In genomic region chr13:59531203-59531602, GRCm38 (mm10) we compare ENCODE assay signal across 9 mouse cellular contexts. TPM values are rescaled to one million over a fixed set of nuclear protein-coding genes. Genes with fewer than 3 reads are reported as not detected.
DNase-seq lines count a peak whose midpoint lies in the region; ATAC-seq and TF ChIP-seq lines count a peak whose summit lies in the region.
"Had no signal": no experiment of that assay in that cellular context is flagged by ENCODE, and none has a peak within 500 bp of the region (broad histone marks: within the 10 kb centered on the region; RNA-seq: fewer than 3 reads in every experiment).

No protein-coding gene starts in this region.

- no peaks in the 10 kb centered on the region for H3K4me1 ChIP-seq in forebrain, postnatal 0 days (ENCODE audit: insufficient read depth)
- no peaks in the 10 kb centered on the region for H3K4me1 ChIP-seq in forebrain, embryonic 16.5 days (replicated peaks; ENCODE audit: control insufficient read depth, insufficient read depth, low read length)
- H3K4me1 ChIP-seq in liver, postnatal 0 days (ENCODE audit: insufficient read depth) = no peaks in the 10 kb centered on the region; the same call in 1 of the 2 replicates
- no peaks in the 10 kb centered on the region for H3K4me1 ChIP-seq in liver, embryonic 12.5 days

- H3K27me3 ChIP-seq in forebrain, postnatal 0 days (ENCODE audit: insufficient read depth, low read length) = no peaks in the 10 kb centered on the region
- no peaks in the 10 kb centered on the region for H3K27me3 ChIP-seq in forebrain, embryonic 16.5 days (replicated peaks; ENCODE audit: control insufficient read depth, insufficient read depth, low read length)
- H3K27me3 ChIP-seq in liver, postnatal 0 days (ENCODE audit: insufficient read depth, low read length) = no peaks in the 10 kb centered on the region
- H3K27me3 ChIP-seq in liver, embryonic 12.5 days (replicated peaks) = no peaks in the 10 kb centered on the region

- peaks cover 37% of the 10 kb centered on the region for H3K36me3 ChIP-seq in forebrain, postnatal 0 days (ENCODE audit: insufficient read depth)
- 0 out of 2 replicates have a peak, but pooled peaks cover 5% of the 10 kb centered on the region for H3K36me3 ChIP-seq in forebrain, embryonic 16.5 days (ENCODE audit: control insufficient read depth, insufficient read depth)
- peaks cover 30% of the 10 kb centered on the region for H3K36me3 ChIP-seq in liver, postnatal 0 days (replicated peaks; ENCODE audit: insufficient read depth, low read length)
- peaks cover 70% of the 10 kb centered on the region for H3K36me3 ChIP-seq in liver, embryonic 12.5 days

- no peak for ATAC-seq in forebrain, postnatal 0 days
- ATAC-seq in forebrain, embryonic 16.5 days = no peak
- ATAC-seq in liver, postnatal 0 days = no peak
- ATAC-seq in liver, embryonic 12.5 days = no peak
- peak; percentile 55; the same call in 1 of the 2 replicates for ATAC-seq in megakaryocyte progenitor cell, adult 5-6 weeks (replicated peaks; ENCODE audit: poor library complexity)

- TF ChIP-seq EP300 in liver, postnatal 0 days (IDR thresholded peaks at IDR 0.05; ENCODE audit: low read depth) = no peak

- no peak overlapping the region for H3K27ac ChIP-seq in forebrain, postnatal 0 days (ENCODE audit: low read depth, low read length)
- H3K27ac ChIP-seq in forebrain, embryonic 16.5 days (ENCODE audit: low read length) = no peak overlapping the region
- no peak overlapping the region for H3K27ac ChIP-seq in liver, postnatal 0 days (ENCODE audit: low read depth)
- no peak overlapping the region for H3K27ac ChIP-seq in liver, embryonic 12.5 days

- H3K4me2 ChIP-seq in forebrain, postnatal 0 days (ENCODE audit: low read depth) = no peak overlapping the region
- H3K4me2 ChIP-seq in forebrain, embryonic 16.5 days (ENCODE audit: low read length) = no peak overlapping the region
- H3K4me2 ChIP-seq in liver, postnatal 0 days (ENCODE audit: low read depth, low read length) = no peak overlapping the region
- H3K4me2 ChIP-seq in liver, embryonic 12.5 days = no peak overlapping the region

- DNase-seq in forebrain, postnatal 0 days = no peak
- no peak for DNase-seq in liver, postnatal 0 days
- DNase-seq in ES-CJ7 (ENCODE audit: low read depth, low spot score) = peak; percentile 22
- DNase-seq in right cerebral cortex, postnatal 10 days (ENCODE audit: low spot score in 2 of 2) = no peak
- DNase-seq in right cerebral cortex, postnatal 36 days (ENCODE audit: low spot score in 2 of 2) = no peak
- DNase-seq: layer of hippocampus, adult 9-11 months had no signal

- TF ChIP-seq CTCF in forebrain, postnatal 0 days (IDR thresholded peaks at IDR 0.05; ENCODE audit: low read depth) = peak; percentile 48
- TF ChIP-seq CTCF in liver, postnatal 0 days (IDR thresholded peaks at IDR 0.05; ENCODE audit: low read depth) = peak; percentile 61

- H3K4me3 ChIP-seq in forebrain, postnatal 0 days (ENCODE audit: low read depth, low read length) = no peak overlapping the region
- H3K4me3 ChIP-seq in forebrain, embryonic 16.5 days (replicated peaks; ENCODE audit: low read length) = no peak overlapping the region
- no peak overlapping the region for H3K4me3 ChIP-seq in liver, postnatal 0 days (ENCODE audit: low read depth, low read length)
- H3K4me3 ChIP-seq in liver, embryonic 12.5 days = no peak overlapping the region

- 57% methylated on average over 2 of the region's 2 CpGs for WGBS in forebrain, postnatal 0 days
- 62% methylated on average over 2 of the region's 2 CpGs for WGBS in forebrain, embryonic 16.5 days
- 73% methylated on average over 2 of the region's 2 CpGs for WGBS in liver, postnatal 0 days (ENCODE audit: insufficient replicate concordance)
- WGBS in liver, embryonic 12.5 days (ENCODE audit: insufficient replicate concordance) = 67% methylated on average over 2 of the region's 2 CpGs

- no peak overlapping the region for H3K9ac ChIP-seq in forebrain, postnatal 0 days
- H3K9ac ChIP-seq in forebrain, embryonic 16.5 days (replicated peaks; ENCODE audit: low read depth, low read length) = no peak overlapping the region
- no peak overlapping the region for H3K9ac ChIP-seq in liver, postnatal 0 days (replicated peaks)
- H3K9ac ChIP-seq in liver, embryonic 12.5 days = no peak overlapping the region

- no peaks in the 10 kb centered on the region for H3K9me3 ChIP-seq in forebrain, postnatal 0 days (ENCODE audit: low read length)
- no peaks in the 10 kb centered on the region for H3K9me3 ChIP-seq in forebrain, embryonic 16.5 days (ENCODE audit: control insufficient read depth, low read length)
- no peaks in the 10 kb centered on the region for H3K9me3 ChIP-seq in liver, postnatal 0 days (ENCODE audit: low read length)
- H3K9me3 ChIP-seq in liver, embryonic 12.5 days (replicated peaks) = no peaks in the 10 kb centered on the region

RNA-seq across cellular contexts. Expression of gene Agtpbp1, which starts 53.8 kb away (rescaled TPM):
- total RNA-seq in forebrain, postnatal 0 days (2014; rRNA removed) = 136 and 160 TPM in 2 replicates
- polyA plus RNA-seq in forebrain, postnatal 0 days (2015; fragmentation: Nextera tagmentation; extraction: Ambion mirVana) = 60.7 and 65.1 TPM in 2 replicates
- polyA plus RNA-seq in forebrain, embryonic 16.5 days (2015; fragmentation: Nextera tagmentation; extraction: Ambion mirVana) = 56.1 and 60.5 TPM in 2 replicates
- 5.4 and 6.4 TPM in 2 replicates for polyA plus RNA-seq in liver, postnatal 0 days (2015; fragmentation: Nextera tagmentation; extraction: Ambion mirVana)
- 12.1 and 13.2 TPM in 2 replicates for polyA plus RNA-seq in liver, embryonic 12.5 days (2016; fragmentation: Nextera tagmentation; extraction: Ambion mirVana)
- total RNA-seq in megakaryocyte progenitor cell, adult 5-6 weeks (2015) = 44.3 and 45.6 TPM in 2 replicates
- 46.6 and 55.7 TPM in 2 replicates for total RNA-seq in megakaryocyte progenitor cell, adult 5-6 weeks (2017)

RNA-seq across cellular contexts. Expression of gene Naa35, which starts 53.9 kb away (rescaled TPM):
- total RNA-seq in forebrain, postnatal 0 days (2014; rRNA removed) = 50.4 and 67.8 TPM in 2 replicates
- polyA plus RNA-seq in forebrain, postnatal 0 days (2015; fragmentation: Nextera tagmentation; extraction: Ambion mirVana) = 116 and 132 TPM in 2 replicates
- 168 and 177 TPM in 2 replicates for polyA plus RNA-seq in forebrain, embryonic 16.5 days (2015; fragmentation: Nextera tagmentation; extraction: Ambion mirVana)
- polyA plus RNA-seq in liver, postnatal 0 days (2015; fragmentation: Nextera tagmentation; extraction: Ambion mirVana) = 22.9 and 32.5 TPM in 2 replicates
- 35.5 and 37.2 TPM in 2 replicates for polyA plus RNA-seq in liver, embryonic 12.5 days (2016; fragmentation: Nextera tagmentation; extraction: Ambion mirVana)
- 59.8 and 66.4 TPM in 2 replicates for total RNA-seq in megakaryocyte progenitor cell, adult 5-6 weeks (2015)
- 35.5 and 42.6 TPM in 2 replicates for total RNA-seq in megakaryocyte progenitor cell, adult 5-6 weeks (2017)
